Mouse (Mus musculus) fat pad, adult 2 months (tissue): Measurements from ENCODE around the gene Trem3.

Experiments
- DNase-seq: peaks from one replicate; pipeline ENCODE4 v3.0.0-alpha.2; 2011; ENCODE audit warnings: low read depth, low spot score; ENCODE audit errors: extremely low read depth

The Trem3 gene

DNA sequence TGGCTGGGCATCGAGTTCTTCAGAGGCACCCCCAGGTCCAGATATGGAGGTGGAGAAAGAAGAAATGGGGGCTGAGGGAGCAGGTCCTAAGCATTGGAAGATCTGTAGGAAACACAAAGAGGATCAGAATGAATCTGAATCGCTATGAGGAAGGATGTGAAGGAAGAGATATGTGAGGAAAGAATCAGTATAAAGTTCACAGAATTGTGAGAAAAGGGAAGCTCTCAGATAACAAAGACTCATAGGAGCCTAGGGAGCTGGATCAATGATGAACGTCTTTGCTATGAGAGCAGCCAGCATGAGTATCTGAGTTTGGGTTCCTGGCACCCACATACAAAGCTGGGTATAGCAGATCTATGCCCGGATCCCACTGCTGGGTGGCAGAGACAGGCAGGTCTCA is 22.3 kb downstream of the Trem3 start:
- no peak for DNase-seq

DNA sequence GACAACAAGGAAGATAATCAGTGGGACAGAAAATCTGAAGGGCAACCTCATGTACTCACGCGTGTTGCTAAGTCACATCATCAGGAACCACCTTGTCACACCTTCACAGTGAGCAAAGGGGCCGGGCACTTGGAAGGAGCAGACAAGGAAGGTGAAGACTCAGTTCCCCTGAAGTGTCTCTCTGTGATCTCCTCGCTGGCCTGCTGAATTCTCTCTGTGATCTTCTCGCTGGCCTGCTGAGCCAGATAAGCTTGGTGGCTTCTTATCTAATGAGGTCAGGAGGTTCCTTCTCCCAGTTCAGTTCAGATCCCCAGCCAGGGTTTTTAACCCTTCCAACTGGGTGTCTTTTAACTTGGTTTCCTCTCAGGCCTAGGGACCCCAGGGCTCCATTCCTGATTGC is 24.6 kb downstream of the Trem3 start:
- no peak for DNase-seq

DNA sequence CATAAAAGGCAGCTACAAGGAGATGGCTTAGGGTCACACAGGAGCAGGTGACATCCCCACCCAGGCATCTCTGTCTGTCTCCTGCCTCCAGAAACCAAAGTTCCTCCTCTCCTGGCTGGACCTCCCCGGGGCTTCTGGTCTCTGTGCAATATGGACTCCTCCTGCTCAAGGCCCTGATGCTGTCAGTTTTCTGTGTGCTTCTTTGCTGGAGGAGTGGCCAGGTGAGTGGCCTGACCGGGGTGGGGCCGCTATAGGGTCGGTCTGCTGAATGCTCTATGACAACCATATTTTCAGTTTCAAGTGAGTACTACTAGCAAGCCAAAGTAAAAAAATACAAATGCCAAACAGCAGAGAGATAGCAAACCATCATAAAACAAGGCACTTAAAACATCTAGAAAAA is 25.0 kb downstream of the Trem3 start:
- DNase-seq, result no peak

- DNase-seq, result no peak
These were observed 26.5 kb downstream of the Trem3 start for GRCm38 (mm10) chr17:48274098-48274497.

GRCm38 (mm10) chr17:48274885-48275284 is 27.3 kb downstream of the Trem3 start:
- no peak for DNase-seq

GRCm38 (mm10) chr17:48275736-48276135 is 28.2 kb downstream of the Trem3 start:
- DNase-seq, result no peak

- no peak for DNase-seq
These were observed 30.8 kb downstream of the Trem3 start for GRCm38 (mm10) chr17:48278381-48278780.

- no peak for DNase-seq
These were observed 31.4 kb downstream of the Trem3 start for GRCm38 (mm10) chr17:48279002-48279401.

DNA sequence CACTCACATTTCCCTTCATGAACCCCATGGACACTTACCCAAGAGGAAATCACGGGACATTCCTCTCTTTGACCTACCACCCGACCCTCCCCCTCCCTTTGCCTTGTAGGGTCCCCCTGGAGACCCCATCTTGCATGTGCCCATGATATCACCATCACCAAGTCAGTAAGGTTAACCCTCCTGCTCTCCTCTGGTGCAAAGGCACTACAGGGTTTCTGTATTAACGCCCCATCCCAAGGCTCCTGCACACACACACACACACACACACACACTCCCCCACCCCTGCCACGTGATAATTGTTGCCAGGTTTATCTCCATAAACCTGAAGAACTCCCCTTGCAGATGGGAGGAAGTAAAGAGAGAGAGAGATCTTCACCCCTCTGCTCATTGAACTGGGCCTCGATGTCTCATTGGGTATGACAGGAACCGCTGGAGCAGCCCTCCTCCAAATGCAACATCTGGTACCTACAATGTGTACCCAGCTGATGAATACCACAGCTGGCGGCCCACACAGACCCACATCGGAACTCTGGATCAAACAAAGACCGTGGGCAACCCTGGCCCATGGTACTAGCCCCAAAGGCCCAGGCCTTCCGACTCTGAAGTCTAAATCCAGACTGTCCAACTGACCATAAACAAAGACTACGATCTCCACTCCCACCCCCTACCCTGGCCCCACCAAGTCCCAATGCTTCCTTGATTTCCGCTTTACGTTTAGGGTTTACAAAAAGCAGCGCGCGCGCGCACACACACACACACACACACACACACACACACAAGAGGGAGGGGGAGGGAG is 33.6 kb downstream of the Trem3 start:
- DNase-seq, result no peak

GRCm38 (mm10) chr17:48281739-48282085 is 34.1 kb downstream of the Trem3 start:
- DNase-seq, result no peak

DNA sequence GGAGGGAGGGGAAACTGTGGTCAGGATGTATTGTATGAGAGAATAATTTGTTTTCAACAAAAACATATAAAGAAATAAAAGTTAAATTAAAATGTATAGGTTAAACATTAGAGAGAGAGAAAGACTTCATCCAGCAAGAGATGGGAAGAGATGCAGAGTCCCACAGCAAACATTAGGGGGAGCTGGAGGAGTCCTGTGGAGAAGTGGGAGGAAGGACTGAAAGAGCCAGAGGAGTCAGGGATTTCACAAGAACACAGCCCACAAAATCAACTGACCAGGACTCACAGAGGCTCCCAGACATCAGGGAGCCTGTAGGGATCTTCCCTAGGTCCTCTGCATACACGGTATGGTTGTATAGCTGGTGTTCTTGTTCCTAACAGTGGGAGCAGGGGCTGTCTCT is 39.2 kb downstream of the Trem3 start:
- DNase-seq, result no peak

DNA sequence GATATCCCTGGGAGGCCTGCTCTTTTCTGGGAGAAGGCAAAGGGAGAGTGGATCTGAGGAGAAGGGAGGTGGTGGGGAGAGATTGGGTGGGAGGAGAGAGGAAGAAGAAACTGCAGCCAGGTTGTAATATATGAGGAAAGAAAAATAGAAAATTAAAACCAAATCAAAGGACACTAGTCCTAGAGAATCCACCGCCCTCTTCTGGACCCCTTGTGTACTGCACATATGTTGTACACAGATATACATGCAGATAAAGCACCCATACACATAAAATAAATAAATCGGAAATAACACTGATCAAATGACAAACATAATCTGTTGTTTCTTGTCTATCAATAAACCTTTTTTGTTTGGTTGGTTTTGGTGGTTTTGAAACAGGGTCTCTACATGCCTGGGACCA is 39.7 kb downstream of the Trem3 start:
- DNase-seq, result no peak

DNA sequence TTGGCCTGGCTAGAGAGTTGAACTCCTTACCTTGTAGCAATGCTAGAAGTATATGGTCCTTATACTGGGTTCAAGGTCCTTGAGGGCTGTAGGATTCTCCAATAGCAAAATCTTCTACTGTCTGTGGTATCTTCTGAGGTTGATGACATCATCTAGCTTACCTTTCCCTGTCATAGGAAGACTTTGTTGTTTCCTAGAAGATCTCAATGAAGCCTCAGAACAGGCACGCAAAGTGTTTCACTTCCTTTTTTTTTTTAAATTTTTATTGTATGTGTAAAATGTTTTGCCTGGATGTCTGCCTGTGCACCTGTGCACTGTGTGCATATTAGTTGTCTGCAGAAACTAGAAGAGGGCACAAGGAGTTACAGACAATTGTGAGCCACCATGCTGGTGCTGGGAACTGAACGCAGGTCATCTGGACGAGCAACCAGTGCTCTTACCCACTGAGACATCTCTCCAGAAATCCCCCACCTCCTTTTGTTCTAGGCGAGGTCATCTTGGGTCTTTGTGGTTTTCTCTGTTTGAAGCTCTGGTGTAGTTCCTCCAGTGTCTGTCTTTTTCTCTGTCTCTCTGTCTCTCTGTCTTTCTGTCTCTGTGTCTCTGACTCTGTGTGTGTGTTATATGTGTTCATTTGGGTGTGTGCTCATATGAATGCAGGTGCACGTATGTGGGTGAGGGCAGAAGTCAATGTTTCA is 46.1 kb downstream of the Trem3 start:
- no peak for DNase-seq

- no peak for DNase-seq
These were observed 51.6 kb downstream of the Trem3 start, which contains the start of gene Treml2 for GRCm38 (mm10) chr17:48299203-48299602. Gene Treml2 (plus strand): TSS chr17:48299498.

DNA sequence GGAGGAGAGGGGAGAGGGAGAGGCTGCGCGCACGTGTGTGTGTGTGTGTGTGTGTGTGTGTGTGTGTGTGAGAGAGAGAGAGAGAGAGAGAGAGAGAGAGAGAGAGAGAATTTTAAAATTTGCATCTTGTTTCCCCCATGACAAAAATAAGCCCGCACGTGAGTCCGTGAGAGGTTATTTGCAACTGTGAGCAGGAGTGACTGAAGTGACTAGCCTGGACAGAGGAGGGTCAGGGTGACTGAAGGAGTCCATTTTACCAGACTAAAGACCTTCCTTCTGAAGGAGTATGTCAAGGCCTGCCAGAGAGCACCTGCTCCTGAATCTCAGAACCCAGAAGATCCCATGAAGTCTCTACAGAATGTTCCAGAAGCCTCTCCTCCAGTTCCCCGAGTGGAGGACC is 52.2 kb downstream of the Trem3 start:
- no peak for DNase-seq

GRCm38 (mm10) chr17:48300199-48300598 is 52.6 kb downstream of the Trem3 start:
- DNase-seq, result no peak

DNA sequence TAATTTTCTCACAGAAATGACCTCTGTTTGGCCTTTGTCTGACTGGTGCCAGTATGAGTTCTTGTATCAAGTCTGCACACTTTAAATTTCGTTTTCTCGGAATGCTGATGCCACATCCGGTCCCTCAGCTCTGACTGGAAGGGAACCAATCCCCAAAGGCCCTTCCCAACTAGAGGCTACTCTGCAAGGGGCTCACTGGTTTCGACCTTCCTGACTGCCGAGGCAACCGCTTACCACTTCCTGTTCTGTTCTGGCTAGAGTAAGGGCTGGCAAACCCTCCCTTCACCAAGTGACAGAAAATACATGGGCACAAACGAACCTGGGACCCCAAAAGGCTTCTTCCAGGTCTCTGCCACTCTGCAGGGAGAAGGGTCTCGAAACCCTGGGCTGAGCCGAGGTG is 53.3 kb downstream of the Trem3 start:
- no peak for DNase-seq

GRCm38 (mm10) chr17:48301792-48302191 is 54.2 kb downstream of the Trem3 start:
- DNase-seq, result no peak
